Mouse (Mus musculus) layer of hippocampus, adult 11-12 months (tissue): Measurements from ENCODE around the gene Suclg1.

Source experiments
- DNase-seq: peaks from one replicate; pipeline ENCODE4 v3.0.0; 2022; ENCODE audit warnings: low spot score

Suclg1 gene

GRCm38 (mm10) chr6:73248237-73249048, at the start of gene Suclg1:
TSS of gene Suclg1 (plus strand) at chr6:73248382.
- DNase-seq = peak; percentile 91

GRCm38 (mm10) chr6:73203724-73204123, 44.5 kb upstream of the Suclg1 start:
- no peak for DNase-seq

- DNase-seq = no peak
These were observed 43.2 kb upstream of the Suclg1 start for GRCm38 (mm10) chr6:73204937-73205336.

- DNase-seq = no peak
These were observed 38.6 kb upstream of the Suclg1 start for GRCm38 (mm10) chr6:73209598-73209997.

- DNase-seq = no peak
These were observed 37.7 kb upstream of the Suclg1 start for GRCm38 (mm10) chr6:73210445-73210972.

GRCm38 (mm10) chr6:73211036-73211435, 37.1 kb upstream of the Suclg1 start:
- DNase-seq = no peak

- DNase-seq = no peak
These were observed 36.6 kb upstream of the Suclg1 start for GRCm38 (mm10) chr6:73211602-73212001.

GRCm38 (mm10) chr6:73221189-73221957, 26.8 kb upstream of the Suclg1 start, which contains the start of gene Dnah6:
TSS of gene Dnah6 (minus strand) at chr6:73221651.
- peak; percentile 91 for DNase-seq

- no peak for DNase-seq
These were observed 26.0 kb upstream of the Suclg1 start for GRCm38 (mm10) chr6:73221958-73222735.

GRCm38 (mm10) chr6:73222841-73223526, 25.2 kb upstream of the Suclg1 start:
- DNase-seq = peak; percentile 52

- no peak for DNase-seq
These were observed 20.6 kb upstream of the Suclg1 start for GRCm38 (mm10) chr6:73227376-73228158.

- DNase-seq = no peak
These were observed 19.8 kb upstream of the Suclg1 start for GRCm38 (mm10) chr6:73228408-73228807.

GRCm38 (mm10) chr6:73228881-73229280, 19.3 kb upstream of the Suclg1 start:
- DNase-seq = no peak

GRCm38 (mm10) chr6:73232152-73232584, 16.0 kb upstream of the Suclg1 start:
- no peak for DNase-seq

GRCm38 (mm10) chr6:73233202-73233726, 14.9 kb upstream of the Suclg1 start:
- no peak for DNase-seq

- DNase-seq = no peak
These were observed 13.8 kb upstream of the Suclg1 start for GRCm38 (mm10) chr6:73234302-73234900.

GRCm38 (mm10) chr6:73235650-73236049, 12.5 kb upstream of the Suclg1 start:
- DNase-seq = no peak

- no peak for DNase-seq
These were observed 1.4 kb upstream of the Suclg1 start for GRCm38 (mm10) chr6:73246821-73247220.

GRCm38 (mm10) chr6:73247452-73247851, 730 bp upstream of the Suclg1 start:
- peak; percentile 25 for DNase-seq

GRCm38 (mm10) chr6:73249049-73249422, 854 bp downstream of the Suclg1 start:
- no peak for DNase-seq
